Mouse (Mus musculus) layer of hippocampus, adult 2 months (tissue): ENCODE results near the gene Aip. TPM values are rescaled to one million over a fixed set of nuclear protein-coding genes. Genes with fewer than 3 reads are reported as not detected.

Source experiments
- DNase-seq, 2 experiments: peaks; one replicate each; pipeline ENCODE4 v3.0.0; 2022; ENCODE audit warnings: low spot score in 2 of 2
- H3K27ac ChIP-seq: fragments of 200-600 bp; 2 replicates; pipeline ENCODE4 v1.8.1; 2022
- H3K4me3 ChIP-seq: fragments of 200-600 bp; 2 replicates; pipeline ENCODE4 v1.8.1; 2022; ENCODE audit warnings: mild to moderate bottlenecking
- CTCF ChIP-seq: fragments of 200-600 bp; conservative IDR thresholded peaks from 2 replicates; pipeline ENCODE4 v1.8.1; 2022; ENCODE audit warnings: antibody characterized with exemption, mild to moderate bottlenecking, moderate library complexity
- total RNA-seq, 2 experiments: library from RNA; stranded (reverse); gene quantifications; 2 replicates each; pipeline ENCODE4 v1.2.3; 2021

Aip gene
- total RNA-seq, 2 experiments from 2014 or later, result 111 to 123 TPM

- TF ChIP-seq CTCF, result peak; percentile 96
- peak; percentile 85 to 90 for DNase-seq
Observed at GRCm38 (mm10) chr19:4099056-4099455, 26.6 kb downstream of the Aip start.

GRCm38 (mm10) chr19:4098426-4098825 lies 27.2 kb downstream of the Aip start:
- TF ChIP-seq CTCF, result no peak
- Histone ChIP-seq H3K4me3 (no peak overlapping the region), H3K27ac (peak overlapping the region; percentile 82; the same call in 1 of the 2 replicates)
- DNase-seq, result no peak

More at GRCm38 (mm10) chr19:4099056-4099455, 26.6 kb downstream of the Aip start:
- Histone ChIP-seq H3K27ac (peak overlapping the region; percentile 82), H3K4me3 (no peak overlapping the region)

GRCm38 (mm10) chr19:4097441-4097825 lies 28.2 kb downstream of the Aip start:
- Histone ChIP-seq H3K4me3 (peak overlapping the region; percentile 73), H3K27ac (peak overlapping the region; percentile 98)
- no peak for TF ChIP-seq CTCF
- peak in 1 of 2 experiments; percentile 49 for DNase-seq

DNA sequence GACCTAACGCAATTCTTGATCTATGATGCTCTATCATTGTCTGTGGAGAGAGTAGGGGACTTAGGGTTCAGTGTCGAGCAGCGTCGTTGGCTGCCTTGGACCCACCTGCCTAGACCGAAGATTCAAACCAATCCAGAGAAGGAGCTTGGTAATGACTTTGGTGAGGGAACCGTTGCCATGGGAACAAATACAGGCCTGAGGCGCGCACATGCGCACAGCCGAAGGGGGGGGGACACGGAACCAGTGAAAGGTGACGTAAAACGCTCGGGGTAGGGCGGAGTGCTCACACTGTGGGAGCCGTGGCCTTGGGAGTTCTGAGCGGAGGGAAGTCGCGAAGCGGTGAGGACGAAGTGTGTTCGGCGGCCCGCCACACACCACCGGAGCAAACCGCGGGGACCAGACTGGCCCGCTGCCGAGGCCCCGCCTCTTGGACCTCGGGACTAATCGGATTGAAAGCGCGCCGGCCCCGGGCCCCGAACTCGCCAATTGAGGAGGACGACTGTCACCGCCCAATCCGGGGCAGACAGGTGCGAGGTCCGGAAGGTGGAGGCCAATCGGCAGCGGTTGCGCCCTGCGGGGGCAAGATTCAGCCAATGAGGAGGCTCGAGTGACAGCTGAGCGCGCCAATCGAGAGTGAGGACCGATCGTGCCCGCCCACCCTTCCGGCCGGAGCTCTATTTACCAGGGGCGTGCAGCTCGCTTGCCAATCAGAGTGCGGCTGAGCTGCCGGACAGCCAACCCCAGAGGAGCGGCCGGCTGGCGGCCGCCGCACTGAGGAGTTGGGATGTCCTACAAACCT lies 28.8 kb downstream of the Aip start, which contains the start of gene Cdk2ap2:
Gene Cdk2ap2, plus strand, starts transcription at position 541 of the 799 bp plus-strand sequence.
- no peak for TF ChIP-seq CTCF
- DNase-seq, result peak; percentile 100
- Histone ChIP-seq H3K27ac (peak within 1 kb of the TSS; percentile 98), H3K4me3 (peak within 1 kb of the TSS; percentile 73)

DNA sequence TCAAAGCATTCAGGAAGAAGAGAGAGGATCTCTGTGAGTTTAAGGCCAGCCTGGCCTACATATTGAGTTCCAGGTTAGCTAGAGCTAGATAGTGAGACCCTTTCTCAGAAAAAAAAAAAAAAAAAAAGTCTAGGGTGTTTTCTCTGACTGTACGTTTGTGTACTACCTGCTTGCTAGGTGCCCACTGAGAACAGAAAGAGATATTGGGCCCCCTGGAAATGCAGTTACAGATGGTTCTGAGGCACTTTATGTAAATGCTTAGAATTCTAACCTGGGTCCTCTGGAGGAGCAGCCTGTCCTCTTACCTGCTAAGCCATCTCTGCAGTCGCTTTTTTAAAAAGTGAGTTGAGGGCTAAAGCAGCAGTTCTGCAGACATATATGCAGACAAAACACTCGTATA lies 29.9 kb downstream of the Aip start:
- no peak for TF ChIP-seq CTCF
- no peak overlapping the region; the same call in 1 of the 2 replicates for H3K4me3 ChIP-seq
- peak overlapping the region; percentile 98 for H3K27ac ChIP-seq
- DNase-seq, result no peak

GRCm38 (mm10) chr19:4094774-4095303 lies 30.8 kb downstream of the Aip start:
- H3K4me3 ChIP-seq, result no peak overlapping the region
- DNase-seq, result no peak
- TF ChIP-seq CTCF, result no peak

GRCm38 (mm10) chr19:4094348-4094747 lies 31.3 kb downstream of the Aip start:
- Histone ChIP-seq H3K27ac (peak overlapping the region; percentile 19; the same call in 1 of the 2 replicates), H3K4me3 (no peak overlapping the region)
- no peak for DNase-seq
- TF ChIP-seq CTCF, result no peak

More at GRCm38 (mm10) chr19:4094774-4095303, 30.8 kb downstream of the Aip start:
- H3K27ac ChIP-seq, result peak overlapping the region; percentile 19; the same call in 1 of the 2 replicates

- Histone ChIP-seq H3K27ac (no peak overlapping the region), H3K4me3 (no peak overlapping the region)
- no peak for DNase-seq
- no peak for TF ChIP-seq CTCF
Observed at GRCm38 (mm10) chr19:4093772-4094171, 31.9 kb downstream of the Aip start.

- no peak for DNase-seq
- H3K4me3 ChIP-seq, result no peak overlapping the region
- TF ChIP-seq CTCF, result no peak
- H3K27ac ChIP-seq, result no peak overlapping the region
Observed at GRCm38 (mm10) chr19:4092750-4093149, 32.9 kb downstream of the Aip start.

DNA sequence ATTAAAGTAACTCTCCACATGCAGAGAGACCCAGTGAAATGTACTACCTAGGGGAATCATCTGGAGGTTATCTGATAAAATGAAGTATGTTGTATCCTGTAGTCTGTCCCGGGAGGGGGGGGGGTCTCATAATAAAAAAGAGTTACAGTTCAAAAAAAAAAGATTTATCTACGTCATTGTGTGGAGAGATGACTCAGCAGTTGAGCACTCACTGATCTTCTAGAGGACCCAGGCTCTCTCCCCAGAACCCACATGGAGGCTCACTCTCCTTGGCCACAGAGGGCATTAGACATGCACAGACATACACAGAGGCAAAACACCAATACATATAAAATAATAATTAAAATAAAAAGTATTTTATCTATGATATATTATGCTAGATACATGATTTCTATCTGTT lies 34.3 kb downstream of the Aip start:
- no peak for TF ChIP-seq CTCF
- H3K27ac ChIP-seq, result no peak overlapping the region
- no peak for DNase-seq
- H3K4me3 ChIP-seq, result no peak overlapping the region

GRCm38 (mm10) chr19:4090446-4090845 lies 35.2 kb downstream of the Aip start:
- no peak for DNase-seq
- TF ChIP-seq CTCF, result no peak

GRCm38 (mm10) chr19:4089128-4089527 lies 36.5 kb downstream of the Aip start:
- Histone ChIP-seq H3K27ac (no peak overlapping the region), H3K4me3 (no peak overlapping the region)
- TF ChIP-seq CTCF, result no peak
- peak in 1 of 2 experiments; percentile 65 for DNase-seq

More at GRCm38 (mm10) chr19:4090446-4090845, 35.2 kb downstream of the Aip start:
- no peak overlapping the region for H3K27ac ChIP-seq
- H3K4me3 ChIP-seq, result no peak overlapping the region

- Histone ChIP-seq H3K27ac (no peak overlapping the region), H3K4me3 (no peak overlapping the region)
- TF ChIP-seq CTCF, result no peak
- no peak for DNase-seq
Observed at GRCm38 (mm10) chr19:4088146-4088545, 37.5 kb downstream of the Aip start.
